Comparison of ENCODE assay signal across 9 mouse cellular contexts in genomic region chr14:84440903-84441302, GRCm38 (mm10). TPM values are rescaled to one million over a fixed set of nuclear protein-coding genes. Genes with fewer than 3 reads are reported as not detected.
A peak's percentile ranks its signal among the peaks of the same experiment; 100 is the strongest.
DNase-seq lines count a peak whose midpoint lies in the region; ATAC-seq and TF ChIP-seq lines count a peak whose summit lies in the region.
"Had no signal": no experiment of that assay in that cellular context is flagged by ENCODE, and none has a peak within 500 bp of the region (broad histone marks: within the 10 kb centered on the region; RNA-seq: fewer than 3 reads in every experiment).

No protein-coding gene starts in this region.

- H3K9me3 ChIP-seq in midbrain, embryonic 11.5 days (ENCODE audit: control insufficient read depth, low read length) = no peaks in the 10 kb centered on the region
- H3K9me3 ChIP-seq in midbrain, embryonic 13.5 days = no peaks in the 10 kb centered on the region
- H3K9me3 ChIP-seq: liver, embryonic 13.5 days had no signal

- no peak overlapping the region for H3K4me2 ChIP-seq in midbrain, embryonic 11.5 days
- no peak overlapping the region for H3K4me2 ChIP-seq in midbrain, embryonic 13.5 days (replicated peaks)
- H3K4me2 ChIP-seq: liver, embryonic 13.5 days had no signal

- 13% methylated on average over 2 of the region's 2 CpGs for WGBS in heart, adult 2 months
- WGBS in midbrain, embryonic 11.5 days = 16% methylated on average over 2 of the region's 2 CpGs
- 6% methylated on average over 2 of the region's 2 CpGs for WGBS in midbrain, embryonic 13.5 days

- ATAC-seq in midbrain, embryonic 11.5 days (ENCODE audit: low FRiP score) = no peak
- ATAC-seq in midbrain, embryonic 13.5 days = no peak
- no peak for ATAC-seq in megakaryocyte-erythroid progenitor cell, adult 5-6 weeks (replicated peaks; ENCODE audit: low FRiP score, low TSS enrichment, poor library complexity, severe bottlenecking)

- H3K27me3 ChIP-seq in heart, adult 2 months (ENCODE audit: control insufficient read depth, insufficient read depth, low read length) = peaks cover under 1% of the 10 kb centered on the region; the same call in 1 of the 2 replicates
- H3K27me3 ChIP-seq in midbrain, embryonic 11.5 days (ENCODE audit: control insufficient read depth, insufficient read depth, low read length) = no peaks in the 10 kb centered on the region
- no peaks in the 10 kb centered on the region for H3K27me3 ChIP-seq in midbrain, embryonic 13.5 days

- peak in 1 of 2 experiments; percentile 47 for DNase-seq in heart, adult 2 months
- DNase-seq in heart, adult 11 months = no peak
- DNase-seq in midbrain, embryonic 11.5 days (ENCODE audit: low spot score, missing footprints) = peak; percentile 87
- peak; percentile 51 for DNase-seq in brain, adult 2 months (ENCODE audit: low read depth, low spot score)
- peak; percentile 20 to 36 for DNase-seq in lung, postnatal 4 days
- no peak for DNase-seq in c-Kit-positive CD71-positive TER-119-positive erythroid progenitor cells, embryonic 14.5 days (ENCODE audit: low spot score)
- DNase-seq: liver, embryonic 13.5 days had no signal

- no peaks in the 10 kb centered on the region for H3K36me3 ChIP-seq in heart, adult 2 months (ENCODE audit: control insufficient read depth, insufficient read depth, low read length)
- no peaks in the 10 kb centered on the region for H3K36me3 ChIP-seq in midbrain, embryonic 11.5 days (ENCODE audit: control insufficient read depth, insufficient read depth, low read length)
- no peaks in the 10 kb centered on the region for H3K36me3 ChIP-seq in midbrain, embryonic 13.5 days
- H3K36me3 ChIP-seq: liver, embryonic 13.5 days had no signal

- H3K27ac ChIP-seq in heart, adult 2 months = no peak overlapping the region
- no peak overlapping the region for H3K27ac ChIP-seq in midbrain, embryonic 11.5 days (ENCODE audit: low read depth, low read length)
- no peak overlapping the region for H3K27ac ChIP-seq in midbrain, embryonic 13.5 days
- H3K27ac ChIP-seq: liver, embryonic 13.5 days had no signal

- H3K79me2 ChIP-seq in heart, adult 2 months (replicated peaks; ENCODE audit: control insufficient read depth, insufficient read depth, low read length) = no peaks in the 10 kb centered on the region

- no peak for TF ChIP-seq EP300 in heart, adult 2 months (IDR thresholded peaks at IDR 0.05; ENCODE audit: insufficient read depth, low read depth, low read length)

- no peak overlapping the region for H3K4me3 ChIP-seq in heart, adult 2 months
- no peak overlapping the region for H3K4me3 ChIP-seq in midbrain, embryonic 11.5 days (ENCODE audit: low read depth, low read length)
- H3K4me3 ChIP-seq in midbrain, embryonic 13.5 days (replicated peaks) = no peak overlapping the region
- H3K4me3 ChIP-seq: liver, embryonic 13.5 days had no signal

- H3K4me1 ChIP-seq in heart, adult 2 months (ENCODE audit: control insufficient read depth, insufficient read depth, low read length) = no peaks in the 10 kb centered on the region
- no peaks in the 10 kb centered on the region for H3K4me1 ChIP-seq in midbrain, embryonic 11.5 days (ENCODE audit: control insufficient read depth, insufficient read depth, low read length)
- H3K4me1 ChIP-seq in midbrain, embryonic 13.5 days (replicated peaks) = no peaks in the 10 kb centered on the region

- TF ChIP-seq POLR2A in heart, adult 2 months (IDR thresholded peaks at IDR 0.05; ENCODE audit: insufficient read depth, low read depth, low read length) = no peak

- intact Hi-C loops in heart, adult 2 months (cut with DNase I) = loop anchor here (10.0 kb wide), 2 partner anchors 84 to 1884 kb away; no protein-coding TSS in a partner anchor

- H3K9ac ChIP-seq in heart, adult 2 months (ENCODE audit: low read depth, low read length) = no peak overlapping the region
- no peak overlapping the region for H3K9ac ChIP-seq in midbrain, embryonic 11.5 days (ENCODE audit: low read length)
- no peak overlapping the region for H3K9ac ChIP-seq in midbrain, embryonic 13.5 days (replicated peaks)
- H3K9ac ChIP-seq: liver, embryonic 13.5 days had no signal

- peak; percentile 69 for TF ChIP-seq CTCF in heart, adult 2 months (IDR thresholded peaks at IDR 0.05)

RNA-seq across cellular contexts. Expression of gene Pcdh17, which starts 2.5 kb away (rescaled TPM):
- total RNA-seq in heart, adult 2 months (2021) = 1 to 10 TPM; 1.7 to 2.4 TPM
- polyA plus RNA-seq in heart, adult 2 months (2012; rRNA removed) = 1.2 and 2.0 TPM in 2 replicates
- polyA plus RNA-seq in midbrain, embryonic 11.5 days (2014; fragmentation: Nextera tagmentation; extraction: Ambion mirVana) = 3.3 and 4.3 TPM in 2 replicates
- polyA plus RNA-seq in midbrain, embryonic 13.5 days (2015; fragmentation: Nextera tagmentation; extraction: Ambion mirVana) = 15.3 and 17.6 TPM in 2 replicates
- total RNA-seq in megakaryocyte-erythroid progenitor cell, adult 5-6 weeks (2014; fragmentation: Nextera tagmentation) = 0.15 TPM in 2 replicates
- 0.08 TPM in 1 of 2 replicates, not detected in the other for total RNA-seq in megakaryocyte-erythroid progenitor cell, adult 5-6 weeks (2017)

Comparison
In these comparisons a context has a peak if more than half of its experiments do, and no peak if none do; other contexts are left out.
1. DNase-seq: peak in midbrain, embryonic 11.5 days (single experiment), brain, adult 2 months (single experiment) and lung, postnatal 4 days (2 of 2); none in heart, adult 11 months (single experiment) and c-Kit-positive CD71-positive TER-119-positive erythroid progenitor cells, embryonic 14.5 days (single experiment).